Mouse (Mus musculus): ENCODE results near the gene Wasl.
A peak's percentile ranks its signal among the peaks of the same experiment; 100 is the strongest.

The Wasl gene

DNA sequence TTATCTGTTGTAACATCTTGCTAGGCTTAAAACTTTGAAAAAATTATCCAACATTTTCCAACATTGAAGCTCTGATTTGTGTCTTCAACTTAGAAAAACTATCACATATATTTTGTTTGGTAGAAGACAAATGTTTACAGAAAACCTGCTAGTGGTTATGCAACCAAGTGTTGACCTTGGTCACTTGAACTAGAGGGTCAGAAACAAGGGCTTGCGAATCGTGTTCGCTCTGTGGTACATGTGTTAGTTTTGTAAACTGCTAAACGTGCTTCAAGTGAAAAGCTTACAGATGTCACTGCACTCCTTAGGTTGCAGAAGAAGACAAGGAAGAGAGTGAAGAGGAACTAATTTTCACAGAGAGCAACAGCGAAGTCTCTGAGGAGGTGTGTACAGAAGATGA lies 61.8 kb downstream of the Wasl start:
- no peak for DNase-seq

DNA sequence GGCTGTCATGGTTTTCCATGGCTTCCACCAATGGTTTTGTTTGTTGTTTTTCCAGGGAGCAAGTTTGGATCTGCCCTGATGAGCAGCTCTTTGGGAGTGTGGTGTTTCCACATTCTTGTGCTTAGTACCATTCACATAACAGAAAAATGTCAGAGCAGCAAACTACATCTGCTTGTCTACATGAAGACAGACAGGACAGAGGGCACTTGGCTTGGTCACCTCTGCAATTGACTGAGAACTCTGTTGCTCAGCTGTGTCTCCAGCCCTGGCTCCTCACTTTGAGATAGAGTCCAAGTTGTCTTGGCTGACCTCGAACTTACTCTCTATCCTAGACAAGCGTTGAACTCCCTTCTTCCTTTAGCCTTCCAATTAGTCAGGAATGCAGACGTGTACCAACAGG lies 62.5 kb downstream of the Wasl start:
- DNase-seq, result no peak

- no peak for DNase-seq
Measured at GRCm38 (mm10) chr6:24601668-24602067, 63.1 kb downstream of the Wasl start.

DNA sequence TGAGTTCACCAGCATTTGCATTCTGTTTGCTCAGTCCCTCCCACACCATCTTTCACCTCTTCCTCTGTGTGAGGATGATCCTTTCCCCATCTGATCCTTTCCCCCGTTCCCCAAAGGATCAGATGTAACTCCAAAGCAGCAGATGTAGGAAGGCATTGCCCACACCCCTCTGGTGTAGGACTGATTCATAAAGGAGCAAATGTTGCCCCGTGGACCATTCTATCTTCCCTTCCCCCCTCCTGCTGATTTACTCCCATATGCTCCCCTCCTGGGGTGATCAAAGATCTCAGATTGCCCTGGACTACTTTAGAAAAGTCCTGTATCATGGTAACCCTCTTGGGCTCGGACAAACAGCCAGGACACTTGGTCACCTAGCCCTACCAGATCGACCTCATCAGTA lies 64.1 kb downstream of the Wasl start:
- DNase-seq, result no peak

DNA sequence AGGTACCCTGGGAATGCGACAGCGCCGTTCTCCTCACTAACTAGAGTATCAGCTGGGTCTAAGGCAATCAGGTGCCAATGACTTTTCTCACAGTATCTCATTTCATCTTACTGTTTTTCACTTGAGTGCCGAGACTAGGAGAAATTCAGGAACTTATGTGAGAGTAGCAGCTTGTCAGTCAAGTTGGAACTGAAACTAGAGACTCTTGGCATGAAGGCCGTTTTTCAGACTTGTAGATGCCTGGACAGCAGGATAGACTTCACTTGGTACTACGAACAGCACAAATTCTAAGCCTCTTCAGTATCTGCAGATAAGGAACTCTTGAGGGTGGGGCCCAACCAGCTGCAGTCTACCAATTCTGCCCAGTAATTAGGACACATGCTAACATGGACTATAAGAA lies 64.7 kb downstream of the Wasl start:
- no peak for DNase-seq

DNA sequence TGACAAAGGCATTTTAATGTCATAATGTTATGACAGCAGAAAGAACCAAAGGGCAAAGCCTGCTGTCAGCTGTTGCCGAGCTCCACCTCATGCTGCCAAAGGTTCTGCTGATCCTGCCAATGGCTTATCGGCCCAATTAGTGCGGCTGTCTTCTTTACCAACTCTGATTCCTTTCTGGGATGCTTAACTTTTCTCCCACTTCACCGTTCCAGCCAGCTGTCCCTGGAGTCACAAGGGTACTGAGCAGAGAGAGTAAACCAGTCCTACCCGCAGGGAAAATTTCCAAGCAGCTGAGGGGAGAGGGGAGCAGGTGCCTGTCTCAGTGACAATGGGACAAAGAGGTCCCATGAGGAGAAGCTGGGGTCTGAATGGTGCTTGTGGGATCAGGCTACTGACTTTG lies 65.2 kb downstream of the Wasl start:
- no peak for DNase-seq

DNA sequence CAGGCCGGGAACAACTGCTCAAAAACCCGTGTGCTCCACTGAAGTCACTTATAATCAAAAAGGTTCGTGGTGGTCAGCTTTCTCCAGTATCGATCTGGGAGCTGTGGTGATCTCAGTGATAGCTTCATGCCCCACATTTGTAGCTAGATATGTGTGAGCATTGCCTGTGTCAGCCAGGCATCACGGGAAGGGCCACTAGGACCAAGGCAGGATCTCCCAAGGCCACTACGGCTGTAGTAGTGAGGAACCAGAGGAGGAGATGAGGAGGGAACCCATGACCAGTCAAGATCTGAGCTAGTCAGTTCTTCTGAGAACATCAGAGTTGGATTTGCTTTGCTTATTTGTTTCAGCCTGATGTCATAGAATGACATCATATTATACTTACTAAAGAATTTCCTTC lies 65.6 kb downstream of the Wasl start:
- DNase-seq, result no peak

DNA sequence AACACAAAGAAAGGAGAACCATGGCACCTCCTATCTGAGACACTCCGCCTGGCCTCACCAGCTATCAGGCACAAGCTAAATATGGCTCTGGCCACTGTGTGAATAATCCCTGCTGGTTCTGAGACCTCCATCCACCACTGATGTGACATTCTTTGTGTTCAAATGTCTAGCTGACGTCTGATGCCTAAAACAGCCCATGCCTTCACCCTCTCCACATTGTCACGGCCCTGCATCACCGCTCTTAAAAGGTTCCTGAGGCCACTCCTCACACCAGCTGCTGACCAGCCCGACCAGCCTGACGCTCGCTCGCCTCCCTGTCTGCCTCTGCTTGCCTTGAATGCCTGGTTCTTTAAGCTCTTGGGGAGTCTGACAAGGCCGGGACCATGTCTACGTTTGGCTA lies 67.3 kb downstream of the Wasl start, which contains the start of gene Lmod2:
Gene Lmod2 (plus strand): TSS at position 263 of the 400 bp plus-strand sequence.
- DNase-seq, result no peak

- no peak for DNase-seq
Measured at GRCm38 (mm10) chr6:24591525-24592218, 73.1 kb downstream of the Wasl start.

DNA sequence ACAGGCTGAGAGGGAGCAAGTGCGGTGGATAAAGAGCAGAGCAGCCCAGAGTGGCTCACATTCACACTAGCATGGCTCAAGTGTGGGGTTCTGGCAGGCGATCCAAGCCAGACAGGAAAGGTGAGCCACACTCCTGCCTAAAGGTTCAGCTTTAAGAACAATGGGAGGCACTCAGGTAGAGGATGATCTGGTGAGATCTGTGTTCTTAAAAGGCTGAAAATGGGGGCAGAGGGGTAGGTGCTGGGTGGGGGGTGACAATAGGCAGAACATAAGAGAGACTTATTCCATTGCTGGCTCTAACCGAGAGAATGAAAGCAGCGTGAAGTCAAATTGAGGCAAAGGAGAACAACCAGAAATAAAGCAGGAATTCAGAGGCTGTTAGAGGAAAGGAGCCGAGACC lies 74.5 kb downstream of the Wasl start:
- no peak for DNase-seq

GRCm38 (mm10) chr6:24586885-24587284 lies 77.9 kb downstream of the Wasl start:
- peak in 1 of 2 experiments; percentile 15 for DNase-seq

- no peak for DNase-seq
Measured at GRCm38 (mm10) chr6:24585431-24586310, 79.1 kb downstream of the Wasl start.

- DNase-seq, result no peak
Measured at GRCm38 (mm10) chr6:24583456-24583855, 81.4 kb downstream of the Wasl start.

- no peak for DNase-seq
Measured at GRCm38 (mm10) chr6:24573319-24573718, 91.5 kb downstream of the Wasl start.

- DNase-seq, result no peak
Measured at GRCm38 (mm10) chr6:24572431-24572830, 92.4 kb downstream of the Wasl start.

DNA sequence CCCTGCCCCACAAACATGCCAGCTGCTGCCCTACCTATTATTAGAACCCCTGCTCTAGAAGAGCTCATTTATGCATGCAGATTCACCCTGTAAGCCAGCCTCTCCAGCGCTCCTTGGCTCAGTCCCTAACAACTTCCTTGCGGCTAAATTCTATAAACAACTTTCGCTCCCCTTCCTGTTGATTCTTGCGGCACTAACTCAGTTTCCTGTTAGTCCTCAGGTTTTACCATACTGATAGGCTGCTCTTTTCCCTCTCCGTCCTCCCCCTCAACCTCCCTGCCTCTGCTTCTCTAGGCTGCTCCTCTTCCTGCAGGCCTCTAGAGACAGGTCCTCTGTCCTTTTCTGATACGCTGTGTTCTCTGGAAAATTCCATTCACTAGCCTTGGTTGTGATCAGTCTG lies 93.7 kb downstream of the Wasl start:
- DNase-seq, result no peak

DNA sequence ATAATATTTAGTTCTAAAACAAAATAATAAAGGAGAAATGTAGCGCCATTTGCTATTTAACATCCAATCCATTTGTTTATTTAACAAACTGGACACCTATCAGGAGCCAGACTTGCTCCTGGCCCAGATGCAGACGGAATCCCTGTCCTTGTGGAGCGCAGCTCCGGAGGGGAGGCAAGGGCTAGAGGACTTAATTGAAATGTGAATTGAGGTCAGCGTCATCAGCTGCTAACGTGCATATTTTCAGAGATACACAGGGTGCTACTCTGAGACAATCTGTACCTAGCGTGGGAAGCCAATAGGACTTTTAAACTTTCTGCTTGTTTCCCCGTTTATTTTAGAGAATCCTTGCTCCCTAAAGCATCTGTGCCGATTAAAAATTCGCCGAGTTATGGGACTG lies 94.5 kb downstream of the Wasl start:
- no peak for DNase-seq

DNA sequence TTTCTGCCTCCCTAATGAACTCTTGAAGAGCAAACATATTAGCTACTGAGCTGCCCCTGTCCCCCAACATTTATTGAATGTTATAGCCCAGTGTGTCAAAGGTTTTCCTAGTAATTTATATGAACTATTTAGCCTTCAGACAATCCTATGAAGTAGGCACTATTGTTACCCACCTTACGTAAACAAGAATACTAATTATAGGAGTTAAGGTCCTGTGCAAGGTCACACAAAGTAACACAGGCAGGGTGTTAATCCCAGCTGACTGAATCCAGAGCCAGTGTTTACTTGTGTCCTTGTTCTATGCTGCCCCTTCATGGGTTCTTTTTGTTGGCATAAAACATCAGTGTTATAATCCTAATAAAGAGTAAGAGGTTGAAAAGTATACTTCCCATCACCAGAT lies 95.1 kb downstream of the Wasl start:
- DNase-seq, result no peak

DNA sequence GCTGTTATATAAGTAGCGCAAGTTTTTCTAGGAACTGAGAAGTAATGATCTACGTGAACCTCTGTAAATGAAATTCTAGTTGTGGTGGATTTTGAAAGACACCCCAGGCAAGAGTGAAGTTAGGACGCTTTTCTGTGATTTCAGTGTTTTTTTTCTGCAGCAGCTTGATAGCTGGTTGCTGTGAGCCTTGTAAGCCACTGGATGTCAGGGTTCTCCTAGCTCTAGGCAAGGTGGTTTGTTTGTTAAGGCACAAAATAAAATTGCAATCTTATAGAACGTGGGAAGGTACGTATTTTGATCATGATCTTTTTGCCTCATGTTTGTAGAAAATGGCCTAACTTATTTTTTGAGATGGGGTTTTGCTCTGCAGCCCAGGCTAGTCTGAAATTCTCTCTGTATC lies 95.8 kb downstream of the Wasl start:
- DNase-seq, result no peak

- DNase-seq, result no peak
Measured at GRCm38 (mm10) chr6:24564886-24565285, 99.9 kb downstream of the Wasl start.

GRCm38 (mm10) chr6:24564081-24564480 lies 100.7 kb downstream of the Wasl start:
- peak; percentile 43 to 63 for DNase-seq

Measured in cerebellum, postnatal 25 days (tissue).